Mouse (Mus musculus): ENCODE measurements around the gene Tspo.

Tspo gene

DNA sequence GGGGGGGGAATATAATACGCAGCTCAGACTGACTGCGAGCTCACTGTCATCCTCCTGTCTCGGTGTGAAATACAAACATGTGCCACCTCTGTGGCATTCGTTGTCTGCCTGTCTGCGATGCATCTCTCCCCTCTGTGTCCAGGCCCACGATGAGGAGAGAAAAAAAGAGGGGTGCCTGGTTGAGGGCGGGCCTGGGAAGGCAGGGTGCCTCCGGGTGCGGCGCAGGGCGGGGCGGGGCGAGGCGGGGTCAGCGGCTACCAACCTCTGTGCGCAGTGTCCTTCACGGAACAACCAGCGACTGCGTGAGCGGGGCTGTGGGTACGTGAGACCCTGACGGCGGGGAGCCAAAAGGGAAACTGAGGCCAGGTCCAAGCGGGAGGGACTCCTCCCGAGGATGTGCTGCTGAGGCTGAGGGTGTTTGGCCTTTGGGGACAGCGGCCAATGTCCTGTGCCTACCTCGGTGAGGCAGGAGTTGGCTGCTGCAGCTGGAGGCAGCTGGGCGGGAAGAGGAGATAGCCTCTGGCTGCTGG, at the start of gene Tspo, which contains the start of gene Mcat:
Tspo (plus strand) TSS at position 266 of the 530 bp plus-strand sequence.
Mcat (minus strand) TSS at position 461 of the 530 bp plus-strand sequence.
- peak; percentile 37 for DNase-seq (ENCODE audit: low spot score)

DNA sequence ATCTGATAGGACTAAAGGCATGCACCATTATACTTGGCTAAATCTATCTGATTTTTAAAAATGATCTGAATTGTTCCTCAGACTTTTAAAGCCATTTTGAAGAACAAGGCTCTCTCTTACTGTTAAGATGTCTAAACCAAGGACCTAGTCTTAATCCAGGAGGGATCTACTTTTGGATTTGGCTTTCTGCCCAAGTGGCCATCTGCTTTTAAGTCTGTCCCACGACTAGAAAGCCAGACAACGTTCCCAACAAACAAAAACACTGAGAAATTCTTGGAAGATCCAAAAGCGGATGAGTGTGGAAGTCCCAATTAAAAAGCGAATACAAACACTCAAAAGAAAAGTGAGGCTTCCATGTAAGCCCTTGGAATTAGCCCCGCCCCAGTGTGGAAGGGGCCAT, 48.4 kb upstream of the Tspo start:
- no peak for DNase-seq (ENCODE audit: low spot score)

DNA sequence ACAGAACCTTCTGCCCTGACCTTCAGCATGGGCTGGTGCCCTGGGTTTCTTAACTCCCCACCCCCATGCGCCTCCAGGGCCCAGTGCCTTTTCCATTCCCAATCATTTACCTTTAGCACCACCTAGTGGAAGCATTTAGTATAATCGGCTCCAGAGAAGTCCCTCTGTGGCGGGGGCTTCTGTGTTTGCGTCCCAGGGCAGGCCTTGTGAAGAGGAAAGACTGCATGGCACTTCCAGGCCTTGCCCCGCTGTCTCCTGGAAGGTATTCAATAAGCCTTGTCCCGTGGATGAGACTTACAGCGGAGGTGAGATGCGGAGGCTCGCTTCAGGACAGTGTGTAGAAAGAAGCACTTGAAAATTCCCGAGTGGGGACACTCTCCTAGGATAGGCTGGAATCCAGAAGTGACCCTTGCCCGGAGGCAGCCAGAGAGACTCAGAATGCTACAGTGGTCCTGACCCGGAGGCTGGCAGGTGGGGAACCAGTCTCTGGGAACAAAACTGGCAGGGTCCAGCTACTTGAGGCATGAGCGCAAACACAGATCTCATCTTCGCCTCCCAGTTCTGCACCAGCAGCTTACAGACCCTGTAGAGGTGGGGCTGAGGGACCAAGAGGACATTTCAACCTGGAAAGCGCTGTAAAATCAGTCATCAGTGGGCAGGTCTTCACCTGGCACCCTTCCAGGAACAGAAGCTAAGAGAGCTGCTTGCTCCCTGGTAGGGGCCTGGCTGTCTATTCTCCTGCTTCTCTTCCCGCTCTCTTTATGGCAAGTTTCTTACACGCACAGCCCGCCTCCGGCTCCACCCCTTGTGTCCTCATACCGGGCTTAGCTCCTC, 45.0 kb upstream of the Tspo start:
- DNase-seq (ENCODE audit: low spot score) = peak; percentile 68

GRCm38 (mm10) chr15:83520861-83521382, 42.5 kb upstream of the Tspo start:
- DNase-seq (ENCODE audit: low spot score) = no peak

DNA sequence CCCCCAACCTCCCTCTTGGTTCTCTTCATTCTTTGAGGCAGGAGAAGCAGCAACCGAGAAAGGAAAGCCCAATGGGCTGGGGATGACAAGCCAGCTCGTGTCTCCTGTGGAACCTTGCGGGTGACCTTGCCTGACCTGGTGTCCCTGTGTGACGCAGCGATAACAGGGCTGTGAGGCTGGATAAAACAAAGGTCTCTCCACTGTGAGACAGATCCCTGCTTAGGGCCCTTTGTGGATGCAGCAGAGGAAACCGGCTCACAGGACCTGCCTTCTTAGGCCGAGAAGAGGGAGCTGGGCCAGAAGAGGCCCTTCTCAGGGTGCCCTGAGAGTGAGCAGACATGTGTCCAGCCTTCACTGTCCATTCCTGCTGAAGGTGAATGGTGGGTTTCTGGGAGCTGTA, 40.2 kb upstream of the Tspo start:
- no peak for DNase-seq (ENCODE audit: low spot score)

DNA sequence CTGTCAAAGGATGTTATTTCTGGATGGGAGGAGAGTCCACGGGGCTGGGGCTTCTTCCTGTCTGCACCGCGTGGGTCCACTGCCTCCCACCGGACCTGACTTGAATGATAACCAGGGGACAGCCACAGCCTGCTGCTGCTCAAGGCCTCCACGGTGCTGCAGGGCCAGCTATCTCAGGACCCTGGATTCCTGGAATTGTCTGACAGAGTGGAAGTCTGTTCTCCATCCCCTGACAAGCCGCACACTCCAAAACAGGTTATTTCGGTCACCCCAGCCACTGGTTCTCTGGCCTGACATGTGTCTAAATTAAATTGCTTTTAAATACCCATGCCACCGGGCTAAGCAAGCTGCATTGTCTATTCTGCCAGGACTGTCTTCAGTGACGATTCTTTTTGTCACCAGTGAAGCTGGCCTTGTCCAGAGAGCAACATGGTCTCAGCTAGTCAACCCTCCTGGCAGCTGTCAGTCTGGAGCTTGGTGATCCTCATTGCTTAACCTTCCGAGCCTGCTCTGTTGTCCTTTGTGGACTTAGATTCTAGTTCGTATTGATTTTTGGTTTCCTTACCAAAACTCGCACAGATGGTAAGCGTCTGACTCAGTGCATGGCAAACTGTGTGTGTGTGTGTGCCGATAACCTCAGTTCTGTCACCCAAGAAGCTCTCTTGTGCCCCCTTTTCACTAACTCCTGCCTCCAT, 39.6 kb upstream of the Tspo start:
- no peak for DNase-seq (ENCODE audit: low spot score)

DNA sequence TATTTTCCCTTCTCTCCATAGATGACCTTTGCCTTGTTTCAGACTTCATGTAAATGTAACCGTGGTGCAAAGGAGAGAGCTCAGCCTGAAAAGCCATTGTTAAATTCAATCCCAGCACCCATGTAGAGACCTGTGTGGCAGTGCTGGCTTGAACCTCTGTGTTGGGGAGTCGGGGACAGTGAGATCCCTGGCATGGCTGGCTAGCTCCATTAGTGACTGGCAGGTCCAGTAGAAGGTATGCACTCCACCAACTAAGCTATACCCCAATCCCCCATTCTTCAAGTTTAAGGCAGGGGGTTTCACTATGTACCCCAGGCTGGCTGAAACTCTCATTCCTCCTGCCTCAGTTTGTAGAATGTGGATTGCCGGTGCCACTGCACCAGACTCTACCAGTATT, 39.1 kb upstream of the Tspo start:
- DNase-seq (ENCODE audit: low spot score) = no peak

GRCm38 (mm10) chr15:83526424-83527091, 36.8 kb upstream of the Tspo start, which contains the start of gene Bik:
Bik (plus strand) TSS chr15:83526862.
- DNase-seq (ENCODE audit: low spot score) = no peak

DNA sequence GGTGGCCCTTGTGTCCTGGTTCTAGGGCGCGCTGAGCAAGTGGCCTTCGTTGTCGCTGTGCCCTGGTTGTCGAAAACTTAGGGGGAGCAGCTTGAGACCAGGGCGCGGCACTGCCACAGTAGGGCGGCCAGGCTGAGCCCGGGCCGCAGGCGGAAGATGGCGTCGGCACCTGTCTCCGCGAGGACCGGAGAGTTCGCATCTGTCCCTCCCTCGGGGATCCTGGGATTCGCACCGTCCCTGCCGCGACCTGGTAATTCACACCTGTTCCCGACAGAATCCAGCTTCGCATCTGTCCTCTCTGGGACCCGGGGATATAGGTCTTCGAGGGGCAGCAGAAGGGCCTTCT, 36.3 kb upstream of the Tspo start:
- no peak for DNase-seq (ENCODE audit: low spot score)

GRCm38 (mm10) chr15:83527747-83528146, 35.6 kb upstream of the Tspo start:
- no peak for DNase-seq (ENCODE audit: low spot score)

DNA sequence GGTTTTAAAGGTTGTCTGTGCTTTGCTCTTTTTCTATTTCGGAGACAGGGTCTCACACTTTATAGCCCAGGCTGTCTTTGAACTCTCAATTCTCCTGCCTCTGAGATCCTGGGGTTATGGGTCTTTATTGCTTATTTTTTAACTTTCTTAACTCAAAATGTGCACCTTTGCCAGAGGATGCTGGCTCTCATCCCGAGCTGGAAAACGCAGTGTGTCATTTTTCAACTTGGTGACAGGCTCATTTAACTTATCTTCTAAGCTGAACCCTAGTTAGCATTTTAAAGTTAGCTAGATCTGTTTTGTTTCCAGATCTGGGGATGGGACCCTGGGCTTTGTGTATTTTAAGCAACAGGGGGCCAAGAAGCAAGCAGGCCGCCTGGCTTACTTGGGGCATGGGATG, 34.5 kb upstream of the Tspo start:
- no peak for DNase-seq (ENCODE audit: low spot score)

DNA sequence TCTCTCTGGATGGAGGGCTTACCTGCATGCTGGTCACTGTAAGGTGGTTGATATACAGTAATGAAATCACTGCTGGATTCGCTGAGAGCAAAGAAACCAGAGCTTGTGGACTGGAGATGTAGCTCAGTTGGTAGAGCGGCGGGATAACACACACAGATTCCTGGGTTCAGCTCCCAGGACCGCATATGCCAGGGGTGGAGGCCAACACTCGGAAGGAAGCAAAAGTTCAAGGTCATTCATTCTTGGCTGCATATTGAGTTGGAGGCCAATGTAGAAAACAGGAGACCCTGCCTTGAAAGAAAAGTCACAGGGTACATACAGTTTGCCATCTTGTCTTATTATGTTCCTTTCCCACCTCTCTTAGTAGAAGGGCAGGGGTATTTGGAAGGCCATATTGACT, 33.6 kb upstream of the Tspo start:
- DNase-seq (ENCODE audit: low spot score) = no peak

GRCm38 (mm10) chr15:83530233-83530632, 33.2 kb upstream of the Tspo start:
- no peak for DNase-seq (ENCODE audit: low spot score)

DNA sequence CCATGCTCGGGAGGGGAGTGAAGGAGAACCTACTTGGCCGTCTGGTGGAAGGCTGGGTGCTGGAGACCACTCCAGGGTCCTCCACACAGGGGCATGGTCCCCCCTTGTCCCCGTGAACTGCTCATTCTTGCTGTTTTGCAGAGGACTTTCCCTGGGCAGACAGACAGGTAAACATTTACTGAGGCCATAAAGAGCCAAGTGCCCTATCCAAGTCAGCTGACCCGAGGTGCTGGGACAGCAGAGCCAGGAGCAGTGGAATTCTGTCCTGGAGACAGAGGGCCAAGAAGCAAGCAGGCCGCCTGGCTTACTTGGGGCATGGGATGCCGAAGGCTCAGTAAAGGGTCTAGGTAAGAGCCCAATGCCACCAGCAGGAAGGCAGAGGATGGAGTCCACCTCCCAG, 32.7 kb upstream of the Tspo start:
- no peak for DNase-seq (ENCODE audit: low spot score)

- DNase-seq (ENCODE audit: low spot score) = no peak
These were observed 31.4 kb upstream of the Tspo start for GRCm38 (mm10) chr15:83531961-83532469.

DNA sequence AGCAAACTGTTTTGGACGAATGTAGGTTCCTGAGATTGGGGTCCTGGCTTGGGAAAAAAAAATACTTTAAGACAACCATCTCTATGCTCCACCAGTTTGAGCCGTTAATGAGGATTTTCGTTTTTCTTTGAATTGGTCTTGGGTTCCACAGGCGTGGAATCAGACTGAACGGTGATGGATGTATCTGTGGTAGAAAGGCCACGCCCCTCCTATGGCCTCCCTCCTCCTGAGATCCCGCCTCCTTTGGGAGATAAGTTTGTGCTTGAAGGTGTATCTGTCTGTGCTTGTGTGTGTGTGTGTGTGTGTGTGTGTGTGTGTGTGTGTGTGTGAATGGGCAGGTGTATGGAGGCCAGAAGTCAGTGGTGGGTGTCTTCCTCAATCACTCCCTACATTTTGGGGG, 30.8 kb upstream of the Tspo start:
- DNase-seq (ENCODE audit: low spot score) = no peak

DNA sequence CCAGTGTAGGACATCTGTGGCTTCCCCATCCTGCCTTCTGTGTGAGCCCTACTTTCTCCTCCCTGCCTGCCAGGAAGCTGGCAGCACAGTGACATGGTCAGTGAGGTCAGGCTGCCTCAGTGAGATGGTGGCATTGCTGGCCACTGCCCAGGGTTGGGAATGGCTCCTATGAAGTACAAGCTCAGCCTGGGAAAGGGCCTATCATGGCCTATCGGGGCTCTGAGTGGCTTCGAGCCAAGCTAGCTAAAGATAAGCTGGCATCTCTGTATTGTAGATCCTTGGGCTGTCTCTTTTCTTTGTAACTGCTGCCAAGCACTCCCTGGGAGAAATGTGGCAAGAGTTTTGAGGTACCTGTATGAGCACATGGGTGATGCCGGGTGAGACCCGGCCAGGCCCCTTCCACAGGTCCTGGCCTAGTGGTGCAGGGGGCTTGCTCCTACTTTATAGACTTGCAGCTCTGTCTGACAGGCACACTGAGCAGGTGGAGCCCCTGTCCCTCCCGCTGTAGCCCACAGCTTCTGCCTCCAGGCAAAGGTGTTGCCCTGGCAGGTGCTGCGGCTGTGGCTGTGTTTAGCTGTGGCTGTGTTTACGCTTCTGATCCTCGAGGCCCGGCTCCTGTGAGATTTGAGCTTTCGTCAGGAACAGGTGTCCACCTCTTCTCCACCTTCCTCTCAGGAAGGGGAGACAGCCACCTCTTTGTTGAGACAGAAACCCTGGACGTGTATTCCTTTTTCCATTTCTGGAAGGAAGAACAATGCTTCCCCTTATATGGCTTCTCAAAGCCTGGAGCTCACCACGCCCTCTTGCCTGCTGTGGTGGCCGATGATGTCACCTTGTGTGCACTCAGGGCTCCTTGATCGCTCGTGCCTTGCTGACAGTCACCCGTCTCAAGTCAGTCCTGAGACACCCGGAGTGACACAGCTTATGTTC, 28.2 kb upstream of the Tspo start:
- DNase-seq (ENCODE audit: low spot score) = no peak

DNA sequence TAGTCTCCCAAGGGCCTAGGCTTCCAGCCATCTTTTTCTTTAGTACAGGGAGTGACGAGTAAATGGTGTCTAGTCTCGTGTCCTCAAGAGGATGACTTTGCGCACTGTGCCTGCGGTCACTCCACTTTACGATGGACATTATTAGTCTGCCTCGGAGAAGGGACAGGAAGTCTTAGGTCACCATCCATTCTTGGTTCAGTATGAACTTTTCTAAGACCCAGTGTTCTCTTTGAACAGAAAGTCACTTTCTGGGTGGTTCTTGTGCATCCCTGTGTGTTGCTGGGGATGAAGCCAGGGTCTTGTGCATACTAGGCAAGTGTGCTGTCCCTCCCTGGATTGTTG, 27.5 kb upstream of the Tspo start:
- DNase-seq (ENCODE audit: low spot score) = no peak

- no peak for DNase-seq (ENCODE audit: low spot score)
These were observed 24.5 kb upstream of the Tspo start for GRCm38 (mm10) chr15:83538855-83539254.

DNA sequence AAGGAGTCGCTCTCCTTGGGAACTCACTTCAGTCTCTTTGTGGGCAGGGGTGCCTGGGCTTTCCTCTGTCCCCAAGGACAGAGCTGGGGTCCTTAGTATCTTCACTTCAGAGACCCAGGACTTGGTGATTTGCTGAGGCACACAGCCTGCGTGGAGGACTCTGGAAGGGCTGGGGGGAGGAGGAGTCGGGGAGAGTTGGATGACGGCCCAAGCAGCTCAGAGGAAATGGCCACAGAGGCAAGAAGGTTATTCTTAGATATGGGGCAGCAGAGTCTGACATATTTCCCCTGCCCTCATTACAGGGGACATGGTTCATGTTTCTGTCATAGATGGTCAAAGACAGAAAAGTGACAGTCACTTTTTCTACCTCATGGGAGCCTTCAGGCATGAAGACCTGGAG, 23.5 kb upstream of the Tspo start:
- no peak for DNase-seq (ENCODE audit: low spot score)

DNA sequence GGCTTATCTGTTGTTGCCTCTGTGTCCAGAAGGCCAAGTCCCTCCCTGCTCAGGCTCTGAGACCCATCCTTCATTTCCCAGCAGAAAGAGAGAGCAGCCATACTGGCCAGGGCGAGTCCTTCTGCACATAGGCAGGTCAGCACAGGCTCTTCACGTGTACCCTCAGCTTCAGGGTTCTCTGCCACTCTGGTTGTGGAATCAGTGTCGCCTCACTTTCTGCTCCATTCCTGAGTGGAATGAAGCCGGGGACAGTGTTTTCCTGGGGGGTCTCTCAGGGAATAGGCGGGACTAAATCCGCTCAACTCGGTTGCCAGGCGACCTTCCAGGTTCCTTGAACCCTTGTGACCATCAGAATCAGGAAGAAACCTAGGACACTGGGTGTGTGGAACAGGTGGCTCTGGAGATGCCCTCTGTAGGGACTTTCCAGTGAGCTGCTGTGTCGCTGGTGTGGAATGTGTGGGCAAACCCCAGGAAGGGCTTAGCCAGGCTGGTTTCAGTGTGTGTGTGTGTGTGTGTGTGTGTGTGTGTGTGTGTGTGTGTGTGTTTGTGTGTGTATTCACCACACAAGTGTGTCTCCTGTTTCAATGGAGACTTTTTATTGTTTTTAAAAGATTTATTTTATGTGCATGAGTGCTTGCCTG, 21.6 kb upstream of the Tspo start:
- no peak for DNase-seq (ENCODE audit: low spot score)
